Mouse (Mus musculus) midbrain, embryonic 15.5 days (tissue): ENCODE measurements around the gene Casr. TPM values are rescaled to one million over a fixed set of nuclear protein-coding genes. Genes with fewer than 3 reads are reported as not detected.

Experiments used
- ATAC-seq: fragments of 200-750 bp; cut with Nextera tagmentation; replicated peaks from 2 replicates; pipeline ENCODE4 v1.8.0; 2017; ENCODE audit warnings: moderate TSS enrichment
- H3K27ac ChIP-seq: fragments of 300-500 bp; sonication (generic); 2 replicates; pipeline ENCODE4 v1.5.1; 2015; ENCODE audit warnings: mild to moderate bottlenecking, inconsistent platforms
- H3K27me3 ChIP-seq: fragments of 300-500 bp; sonication (generic); replicated peaks from 2 replicates; pipeline ENCODE4 v1.6.1; 2015; ENCODE audit warnings: inconsistent platforms
- H3K36me3 ChIP-seq: fragments of 300-500 bp; sonication (generic); replicated peaks from 2 replicates; pipeline ENCODE4 v1.6.1; 2015; ENCODE audit warnings: inconsistent platforms
- H3K4me1 ChIP-seq: fragments of 300-500 bp; sonication (generic); 2 replicates; pipeline ENCODE4 v1.6.1; 2015; ENCODE audit warnings: inconsistent platforms
- H3K4me2 ChIP-seq: fragments of 300-500 bp; sonication (generic); 2 replicates; pipeline ENCODE4 v1.6.1; 2015; ENCODE audit warnings: inconsistent platforms, mild to moderate bottlenecking, moderate library complexity
- H3K4me3 ChIP-seq: fragments of 300-500 bp; sonication (generic); 2 replicates; pipeline ENCODE4 v1.5.1; 2015; ENCODE audit warnings: mild to moderate bottlenecking, inconsistent platforms
- H3K9ac ChIP-seq: fragments of 300-500 bp; sonication (generic); 2 replicates; pipeline ENCODE4 v1.6.1; 2015; ENCODE audit warnings: mild to moderate bottlenecking, inconsistent platforms
- H3K9me3 ChIP-seq: fragments of 300-500 bp; sonication (generic); 2 replicates; pipeline ENCODE4 v1.6.1; 2016; ENCODE audit warnings: inconsistent platforms
- WGBS: fragments of 180-500 bp; shearing (Covaris S2); methylation state at CpG from one replicate; pipeline ENCODE4 v1.1.7; 2015; ENCODE audit warnings: mixed read lengths; 5-methylcytosine and 5-hydroxymethylcytosine counted together
- polyA plus RNA-seq: library from polyadenylated mRNA; unstranded; fragments of >200 nt; fragmentation: Nextera tagmentation; extraction: Ambion mirVana; gene quantifications from 2 replicates; pipeline ENCODE4 v1.2.1, GENCODE M21; 2015

The Casr gene
- polyA plus RNA-seq, 1 experiment from 2014 or later = 0.18 TPM

- ATAC-seq = no peak
- no peak overlapping the region for H3K4me3 ChIP-seq
- H3K9me3 ChIP-seq = no peaks in the 10 kb centered on the region
- H3K27me3 ChIP-seq = no peaks in the 10 kb centered on the region
- H3K4me1 ChIP-seq = no peaks in the 10 kb centered on the region
- H3K4me2 ChIP-seq = no peak overlapping the region
- no peaks in the 10 kb centered on the region for H3K36me3 ChIP-seq
- H3K9ac ChIP-seq = no peak overlapping the region
- no peak overlapping the region for H3K27ac ChIP-seq
- 87% methylated on average over 3 of the region's 3 CpGs for WGBS
Observed at GRCm38 (mm10) chr16:36543091-36543490, 18.9 kb downstream of the Casr start.

DNA sequence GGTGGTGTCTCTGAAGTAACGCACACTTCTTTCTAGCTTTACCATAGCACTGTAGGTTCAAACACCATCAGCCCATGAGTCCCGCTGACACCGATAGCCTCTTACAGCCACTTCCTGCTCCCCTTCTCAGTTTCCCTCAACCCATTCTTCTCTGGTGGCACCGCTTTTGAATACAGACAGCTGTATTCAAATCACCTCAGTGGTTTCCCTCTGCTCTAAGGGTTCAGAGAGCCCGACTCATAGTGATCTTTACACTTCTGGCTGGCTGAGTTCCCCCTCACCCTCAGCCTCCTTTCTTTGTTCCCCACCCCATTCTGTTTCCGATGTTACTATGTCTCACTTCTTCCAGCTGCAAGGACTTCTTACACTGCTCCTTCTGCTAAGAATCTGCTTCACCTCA, 21.1 kb downstream of the Casr start:
- H3K36me3 ChIP-seq = no peaks in the 10 kb centered on the region
- H3K9me3 ChIP-seq = no peaks in the 10 kb centered on the region
- no peaks in the 10 kb centered on the region for H3K27me3 ChIP-seq
- WGBS = 53% methylated on average over 6 of the region's 6 CpGs
- no peak for ATAC-seq
- H3K4me1 ChIP-seq = no peaks in the 10 kb centered on the region
- H3K27ac ChIP-seq = no peak overlapping the region
- no peak overlapping the region for H3K9ac ChIP-seq
- no peak overlapping the region for H3K4me2 ChIP-seq
- no peak overlapping the region for H3K4me3 ChIP-seq

GRCm38 (mm10) chr16:36532981-36533687, 28.8 kb downstream of the Casr start:
- Histone ChIP-seq H3K4me1 (no peaks in the 10 kb centered on the region), H3K27me3 (no peaks in the 10 kb centered on the region), H3K9me3 (no peaks in the 10 kb centered on the region), H3K27ac (no peak overlapping the region), H3K36me3 (no peaks in the 10 kb centered on the region), H3K9ac (no peak overlapping the region), H3K4me3 (no peak overlapping the region), H3K4me2 (no peak overlapping the region)
- no peak for ATAC-seq
- WGBS = 77% methylated on average over 11 of the region's 11 CpGs

DNA sequence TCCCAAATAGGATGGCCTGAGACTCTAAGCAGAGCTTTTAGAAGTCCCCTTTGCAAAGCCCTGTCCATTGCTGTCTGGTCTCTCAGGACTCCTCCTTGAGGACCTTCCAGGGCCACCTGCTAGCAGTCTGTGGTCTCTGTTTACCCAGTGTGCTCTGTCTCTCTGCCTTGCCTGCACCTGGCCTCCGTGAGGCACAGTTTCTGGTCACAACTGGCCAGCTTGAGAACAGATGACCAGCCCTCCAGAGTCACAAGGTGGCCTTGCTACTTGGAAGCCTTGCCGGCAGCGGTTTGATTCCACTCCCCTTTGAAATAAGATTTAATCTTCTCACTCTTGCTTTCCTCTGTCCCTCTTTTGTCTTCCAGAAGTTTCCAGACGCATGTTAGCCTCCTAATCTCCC, 29.9 kb downstream of the Casr start:
- H3K9me3 ChIP-seq = no peaks in the 10 kb centered on the region
- H3K4me3 ChIP-seq = no peak overlapping the region
- WGBS = 34% methylated on average over 4 of the region's 4 CpGs
- no peak overlapping the region for H3K4me2 ChIP-seq
- no peak overlapping the region for H3K27ac ChIP-seq
- ATAC-seq = no peak
- no peaks in the 10 kb centered on the region for H3K36me3 ChIP-seq
- no peaks in the 10 kb centered on the region for H3K27me3 ChIP-seq
- no peak overlapping the region for H3K9ac ChIP-seq
- no peaks in the 10 kb centered on the region for H3K4me1 ChIP-seq

DNA sequence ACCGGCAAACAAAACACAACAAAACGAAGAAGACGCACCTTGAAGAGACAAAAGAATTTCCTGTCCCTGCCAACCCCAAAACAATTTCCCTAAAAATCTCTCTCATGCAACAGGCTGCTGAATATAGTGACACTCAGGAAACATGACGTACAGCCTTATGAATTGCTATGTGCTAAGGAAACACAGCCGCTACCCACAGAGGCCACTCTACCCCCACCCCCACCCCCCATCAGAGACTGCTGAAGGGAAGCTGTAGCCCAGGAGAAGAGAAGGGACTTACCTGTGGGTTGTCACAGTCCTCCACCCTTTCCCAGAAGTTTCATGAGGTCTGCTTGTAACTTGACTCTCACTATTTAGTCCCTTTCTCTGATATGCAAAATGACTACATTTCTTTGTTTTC, 30.3 kb downstream of the Casr start:
- H3K9me3 ChIP-seq = no peaks in the 10 kb centered on the region
- ATAC-seq = no peak
- H3K27ac ChIP-seq = no peak overlapping the region

GRCm38 (mm10) chr16:36530566-36531552, 31.1 kb downstream of the Casr start:
- no peak overlapping the region for H3K4me3 ChIP-seq
- no peaks in the 10 kb centered on the region for H3K4me1 ChIP-seq
- no peak overlapping the region for H3K9ac ChIP-seq
- no peak overlapping the region for H3K4me2 ChIP-seq
- H3K27ac ChIP-seq = no peak overlapping the region
- H3K27me3 ChIP-seq = no peaks in the 10 kb centered on the region
- WGBS = 73% methylated on average over 15 of the region's 15 CpGs
- no peaks in the 10 kb centered on the region for H3K36me3 ChIP-seq
- ATAC-seq = no peak
- H3K9me3 ChIP-seq = no peaks in the 10 kb centered on the region

More for the DNA sequence above, 30.3 kb downstream of the Casr start:
- WGBS = 83% methylated on average over 5 of the region's 5 CpGs
- H3K4me3 ChIP-seq = no peak overlapping the region
- no peaks in the 10 kb centered on the region for H3K36me3 ChIP-seq
- H3K4me2 ChIP-seq = no peak overlapping the region
- no peaks in the 10 kb centered on the region for H3K27me3 ChIP-seq
- H3K4me1 ChIP-seq = no peaks in the 10 kb centered on the region
- no peak overlapping the region for H3K9ac ChIP-seq

DNA sequence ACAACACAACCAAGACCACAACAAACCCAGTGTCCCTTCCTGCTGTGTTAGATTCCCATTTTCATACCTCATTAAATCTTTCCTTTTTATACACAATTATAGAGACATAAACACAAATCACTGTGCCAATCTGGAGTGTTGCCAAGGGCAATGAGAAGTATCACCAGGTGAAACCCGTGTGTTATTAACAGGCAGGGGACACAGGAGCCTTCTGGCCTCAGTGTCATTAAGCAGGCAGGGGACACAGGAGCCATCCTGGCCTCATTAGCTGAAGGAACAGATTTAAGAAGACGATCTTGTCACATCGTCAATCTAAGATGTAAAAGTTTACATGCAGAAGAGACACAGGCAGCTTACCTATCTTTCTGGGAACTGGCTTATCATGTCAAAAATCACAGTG, 33.1 kb downstream of the Casr start:
- Histone ChIP-seq H3K27ac (no peak overlapping the region), H3K4me1 (no peaks in the 10 kb centered on the region), H3K4me2 (no peak overlapping the region), H3K27me3 (no peaks in the 10 kb centered on the region), H3K9me3 (no peaks in the 10 kb centered on the region), H3K4me3 (no peak overlapping the region), H3K9ac (no peak overlapping the region), H3K36me3 (no peaks in the 10 kb centered on the region)
- no peak for ATAC-seq
- WGBS = 82% methylated on average over 3 of the region's 3 CpGs

- WGBS = 56% methylated on average over 6 of the region's 6 CpGs
- Histone ChIP-seq H3K4me2 (no peak overlapping the region), H3K9me3 (no peaks in the 10 kb centered on the region), H3K9ac (no peak overlapping the region), H3K36me3 (no peaks in the 10 kb centered on the region), H3K4me3 (no peak overlapping the region), H3K27me3 (no peaks in the 10 kb centered on the region), H3K4me1 (no peaks in the 10 kb centered on the region), H3K27ac (no peak overlapping the region)
- no peak for ATAC-seq
Observed at GRCm38 (mm10) chr16:36526596-36527282, 35.2 kb downstream of the Casr start.

DNA sequence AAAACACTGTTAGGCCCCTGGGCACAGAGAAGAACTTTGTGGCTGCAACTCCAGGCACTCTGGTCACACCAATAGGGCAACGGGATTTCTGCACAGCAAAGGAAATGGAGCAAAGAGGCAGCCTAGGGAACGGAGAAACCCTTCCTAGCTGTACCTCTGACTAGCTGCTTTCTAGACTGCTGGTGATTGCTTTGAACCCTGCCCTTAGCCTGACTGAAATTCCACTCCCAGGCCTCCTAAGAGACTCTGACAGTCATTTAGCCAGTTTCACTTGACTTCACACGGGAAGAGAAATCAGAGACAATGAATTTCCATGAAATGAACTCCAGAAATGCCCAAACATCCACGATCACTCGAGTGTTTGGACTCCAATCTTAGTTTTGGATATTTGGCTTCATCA, 38.8 kb downstream of the Casr start:
- H3K36me3 ChIP-seq = no peaks in the 10 kb centered on the region
- H3K4me3 ChIP-seq = no peak overlapping the region
- 72% methylated on average over 5 of the region's 5 CpGs for WGBS
- no peaks in the 10 kb centered on the region for H3K4me1 ChIP-seq
- H3K27me3 ChIP-seq = no peaks in the 10 kb centered on the region
- H3K4me2 ChIP-seq = no peak overlapping the region
- H3K9ac ChIP-seq = no peak overlapping the region
- H3K27ac ChIP-seq = no peak overlapping the region
- ATAC-seq = no peak
- H3K9me3 ChIP-seq = no peaks in the 10 kb centered on the region

DNA sequence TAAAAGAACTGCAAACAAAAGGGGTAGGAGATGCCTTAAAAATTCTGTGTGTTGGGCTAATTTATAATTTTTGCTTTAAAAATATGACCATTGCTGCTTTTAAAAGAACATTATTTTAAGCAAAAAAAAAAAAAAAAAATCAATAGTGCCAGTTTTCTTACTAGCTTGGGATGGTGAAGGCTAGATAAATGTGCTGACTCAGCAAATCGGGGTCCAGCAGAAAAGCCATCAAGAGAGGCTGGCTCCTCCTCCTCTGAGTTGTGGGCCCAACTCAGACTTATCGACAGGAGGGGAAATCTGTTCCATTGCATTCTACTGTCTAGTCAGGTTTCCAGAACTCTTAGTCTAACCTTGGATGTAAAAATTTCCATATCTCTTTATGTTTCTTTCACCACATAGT, 45.6 kb downstream of the Casr start:
- Histone ChIP-seq H3K4me1 (no peaks in the 10 kb centered on the region), H3K4me2 (no peak overlapping the region), H3K27me3 (no peaks in the 10 kb centered on the region), H3K4me3 (no peak overlapping the region), H3K36me3 (no peaks in the 10 kb centered on the region), H3K27ac (no peak overlapping the region), H3K9me3 (no peaks in the 10 kb centered on the region), H3K9ac (no peak overlapping the region)
- WGBS = 91% methylated on average over 2 of the region's 2 CpGs
- ATAC-seq = no peak

DNA sequence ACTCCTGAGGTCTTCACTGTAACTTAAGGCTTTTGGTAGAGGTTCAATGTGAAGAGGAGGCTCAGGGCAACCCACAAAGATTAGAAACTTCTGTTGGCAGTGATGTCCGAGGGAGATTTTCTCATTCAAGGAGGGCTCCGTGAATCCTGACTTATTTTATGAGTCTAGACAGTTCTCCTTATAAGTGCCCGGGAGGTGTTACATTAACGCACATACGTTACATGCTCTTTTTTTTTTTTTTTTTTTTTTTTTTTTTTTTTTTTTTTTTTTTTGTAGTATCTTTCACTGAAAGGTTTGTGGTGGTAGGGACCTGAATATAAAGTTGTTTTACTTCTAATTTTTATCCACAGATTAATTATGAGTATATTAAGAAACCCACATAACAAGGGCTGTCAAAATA, 54.6 kb downstream of the Casr start:
- H3K27me3 ChIP-seq = no peaks in the 10 kb centered on the region
- no peak overlapping the region for H3K27ac ChIP-seq
- no peak overlapping the region for H3K4me3 ChIP-seq
- no peaks in the 10 kb centered on the region for H3K4me1 ChIP-seq
- WGBS = 92% methylated on average over 5 of the region's 5 CpGs
- no peaks in the 10 kb centered on the region for H3K9me3 ChIP-seq
- H3K36me3 ChIP-seq = no peaks in the 10 kb centered on the region
- ATAC-seq = no peak
- H3K9ac ChIP-seq = no peak overlapping the region
- H3K4me2 ChIP-seq = no peak overlapping the region

DNA sequence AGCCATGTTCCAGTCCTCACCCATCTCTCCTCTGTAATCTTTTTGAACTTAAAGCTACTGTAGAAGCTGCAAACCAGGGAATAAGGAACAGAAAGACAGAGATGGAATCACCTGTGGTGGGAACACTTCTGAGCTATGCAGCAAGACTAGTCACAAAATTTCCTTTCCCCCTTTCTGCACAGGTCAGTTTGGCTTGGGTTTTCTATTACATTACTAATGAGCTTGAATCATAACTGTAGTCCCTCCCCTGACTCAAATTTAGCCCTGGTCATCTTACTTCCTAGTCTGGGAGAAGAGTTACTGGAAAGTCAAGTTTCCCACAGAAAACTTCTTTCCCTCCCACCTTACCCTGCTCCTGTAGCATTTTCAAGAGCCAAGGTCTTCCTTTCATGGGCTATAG, 55.1 kb downstream of the Casr start:
- Histone ChIP-seq H3K36me3 (no peaks in the 10 kb centered on the region), H3K9ac (no peak overlapping the region), H3K27ac (no peak overlapping the region), H3K27me3 (no peaks in the 10 kb centered on the region), H3K4me1 (no peaks in the 10 kb centered on the region), H3K9me3 (no peaks in the 10 kb centered on the region), H3K4me2 (no peak overlapping the region), H3K4me3 (no peak overlapping the region)
- no peak for ATAC-seq
